In the genomic region with DNA sequence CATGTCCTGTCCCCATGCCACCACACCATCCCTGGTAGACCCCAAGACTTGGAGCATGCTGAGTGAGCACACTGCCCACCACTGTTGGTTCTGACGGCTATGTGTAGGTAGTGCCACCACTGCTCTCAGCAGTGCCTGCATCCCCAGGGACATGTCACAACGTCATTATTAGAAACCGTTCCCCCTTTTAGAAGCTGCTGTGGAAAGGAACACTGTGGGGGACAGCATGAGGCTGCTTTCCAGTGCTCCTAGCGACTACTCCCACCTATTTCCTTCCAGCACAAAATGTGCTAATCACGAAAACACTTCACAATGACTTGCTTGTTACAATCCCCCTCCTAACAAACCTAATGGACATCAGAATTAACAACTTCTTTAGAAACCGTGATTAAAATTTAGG, we compare ENCODE assay signal across 27 mouse cellular contexts. TPM values are rescaled to one million over a fixed set of nuclear protein-coding genes. Genes with fewer than 3 reads are reported as not detected.
DNase-seq lines count a peak whose midpoint lies in the region; ATAC-seq and TF ChIP-seq lines count a peak whose summit lies in the region.
"Had no signal": no experiment of that assay in that cellular context is flagged by ENCODE, and none has a peak within 500 bp of the region (broad histone marks: within the 10 kb centered on the region; RNA-seq: fewer than 3 reads in every experiment).

No protein-coding gene starts in this region.

- 26% methylated on average over 6 of the region's 6 CpGs for WGBS in heart, postnatal 0 days

- no peak overlapping the region for H3K4me3 ChIP-seq in heart, postnatal 0 days (ENCODE audit: low read depth, low read length)
- H3K4me3 ChIP-seq: embryonic facial prominence, embryonic 12.5 days; erythroblast, embryonic 14.5 days; forebrain, embryonic 13.5 days; limb, embryonic 12.5 days; liver, embryonic 12.5 days; midbrain, embryonic 12.5 days; myocyte had no signal

- H3K36me3 ChIP-seq in heart, postnatal 0 days (replicated peaks; ENCODE audit: control insufficient read depth, insufficient read depth, low read length): no peaks in the 10 kb centered on the region
- no peaks in the 10 kb centered on the region for H3K36me3 ChIP-seq in splenic B cell, adult 2 months (ENCODE audit: control insufficient read depth, insufficient read depth, low read length, poor library complexity, severe bottlenecking)
- H3K36me3 ChIP-seq: midbrain, embryonic 12.5 days had no signal

- H3K9ac ChIP-seq in heart, postnatal 0 days (replicated peaks; ENCODE audit: low read depth, low read length): no peak overlapping the region
- H3K9ac ChIP-seq: embryonic facial prominence, embryonic 12.5 days; forebrain, embryonic 13.5 days; limb, embryonic 12.5 days; midbrain, embryonic 12.5 days had no signal

- H3K4me1 ChIP-seq in heart, postnatal 0 days (ENCODE audit: control insufficient read depth, insufficient read depth): 0 out of 2 replicates have a peak, but pooled peaks cover 26% of the 10 kb centered on the region
- H3K4me1 ChIP-seq: embryonic facial prominence, embryonic 12.5 days had no signal

- H3K27ac ChIP-seq in heart, postnatal 0 days (ENCODE audit: low read depth): peak overlapping the region; percentile 51; the same call in 1 of the 2 replicates
- H3K27ac ChIP-seq: embryonic facial prominence, embryonic 12.5 days; forebrain, embryonic 13.5 days; limb, embryonic 12.5 days; liver, embryonic 12.5 days; midbrain, embryonic 12.5 days; stomach, postnatal 0 days had no signal

- H3K4me2 ChIP-seq in heart, postnatal 0 days (ENCODE audit: low read depth, low read length): no peak overlapping the region
- H3K4me2 ChIP-seq: embryonic facial prominence, embryonic 12.5 days; forebrain, embryonic 13.5 days; limb, embryonic 12.5 days; liver, embryonic 12.5 days; midbrain, embryonic 12.5 days had no signal

- no peaks in the 10 kb centered on the region for H3K9me3 ChIP-seq in heart, postnatal 0 days (replicated peaks; ENCODE audit: control insufficient read depth, low read length)
- H3K9me3 ChIP-seq: embryonic facial prominence, embryonic 12.5 days; forebrain, embryonic 13.5 days; limb, embryonic 12.5 days; liver, embryonic 12.5 days; midbrain, embryonic 12.5 days had no signal

- no peak for TF ChIP-seq EP300 in heart, postnatal 0 days (IDR thresholded peaks at IDR 0.05; ENCODE audit: low read depth)

- no peak for ATAC-seq in heart, postnatal 0 days (ENCODE audit: insufficient read depth, low read depth)
- ATAC-seq in CD4-positive, CD25-positive, alpha-beta regulatory T cell, adult 4 months: no peak
- ATAC-seq: forebrain, embryonic 13.5 days; inflammation-experienced regulatory T-cells, adult 6 months; liver, embryonic 12.5 days had no signal

- DNase-seq in heart, postnatal 0 days (ENCODE audit: low spot score): peak; percentile 33
- DNase-seq in heart, postnatal 4 days: no peak
- DNase-seq in layer of hippocampus, adult 9-11 months: peak; percentile 49
- no peak for DNase-seq in layer of hippocampus, adult 8-10 months (ENCODE audit: low spot score in 2 of 2)
- peak; percentile 47 for DNase-seq in right cerebral cortex, adult 18-20 months
- no peak for DNase-seq in right cerebral cortex, postnatal 4 days
- peak; percentile 37 for DNase-seq in splenic B cell, adult 2 months (ENCODE audit: low read depth, low spot score)
- DNase-seq: adrenal gland, adult 8-10 months; cerebellum, adult 9-11 months; gastrocnemius, postnatal 25 days; kidney, adult 2 months; kidney, postnatal 4 days; lung, adult 2 months; lung, postnatal 36 days had no signal

- no peaks in the 10 kb centered on the region for H3K27me3 ChIP-seq in heart, postnatal 0 days (ENCODE audit: control insufficient read depth, insufficient read depth, low read length)
- no peaks in the 10 kb centered on the region for H3K27me3 ChIP-seq in splenic B cell, adult 2 months (ENCODE audit: control insufficient read depth, insufficient read depth, low read length, poor library complexity, severe bottlenecking)
- H3K27me3 ChIP-seq: embryonic facial prominence, embryonic 12.5 days; forebrain, embryonic 13.5 days; limb, embryonic 12.5 days; liver, embryonic 12.5 days; midbrain, embryonic 12.5 days had no signal

- no peak for TF ChIP-seq CTCF in heart, postnatal 0 days (IDR thresholded peaks at IDR 0.05; ENCODE audit: low read depth)

RNA-seq across cellular contexts. Expression of gene Cbl, which starts 7.9 kb away (rescaled TPM):
- total RNA-seq in heart, postnatal 0 days (2014; rRNA removed; ENCODE audit: low replicate concordance): 17.6 and 18.6 TPM in 2 replicates
- 4.3 and 5.2 TPM in 2 replicates for polyA plus RNA-seq in heart, postnatal 0 days (2015; fragmentation: Nextera tagmentation; extraction: Ambion mirVana)
- total RNA-seq in heart, postnatal 4 days (2021): 10 to 100 TPM; 28.5 to 28.8 TPM
- total RNA-seq in layer of hippocampus, adult 8-10 months (2022): 10 to 100 TPM; 58.7 to 75.3 (median 65.0) TPM
- 10 to 100 TPM; 22.7 to 23.0 TPM for polyA plus RNA-seq in CD4-positive, CD25-positive, alpha-beta regulatory T cell, adult 4 months (2017; shearing (Covaris generic))

RNA-seq across cellular contexts. Expression of gene Ccdc153, which starts 14.5 kb away (rescaled TPM):
- not detected in 2 replicates for total RNA-seq in heart, postnatal 0 days (2014; rRNA removed; ENCODE audit: low replicate concordance)
- polyA plus RNA-seq in heart, postnatal 0 days (2015; fragmentation: Nextera tagmentation; extraction: Ambion mirVana): 2.0 TPM in 1 of 2 replicates, not detected in the other
- not detected for total RNA-seq in heart, postnatal 4 days (2021)
- total RNA-seq in layer of hippocampus, adult 8-10 months (2022): 10 to 100 TPM in 1 of 4 experiments, 1 to 10 TPM in 3; 2.4 to 10.2 (median 4.0) TPM
- not detected for polyA plus RNA-seq in CD4-positive, CD25-positive, alpha-beta regulatory T cell, adult 4 months (2017; shearing (Covaris generic))
- total RNA-seq: gastrocnemius, postnatal 25 days; heart, postnatal 25 days had no signal
- polyA plus RNA-seq: embryonic facial prominence, embryonic 12.5 days; erythroblast, embryonic 14.5 days; forebrain, embryonic 13.5 days; inflammation-experienced regulatory T-cells, adult 6 months; kidney, adult 2 months; limb, embryonic 12.5 days; liver, embryonic 12.5 days; midbrain, embryonic 12.5 days; myocyte; neural tube, embryonic 14.5 days; stomach, postnatal 0 days; urinary bladder, adult 2 months had no signal

RNA-seq across cellular contexts. Expression of gene Pdzd3, which starts 25.3 kb away (rescaled TPM):
- total RNA-seq in heart, postnatal 0 days (2014; rRNA removed; ENCODE audit: low replicate concordance): not detected in 2 replicates
- 0.07 and 0.10 TPM in 2 replicates for polyA plus RNA-seq in heart, postnatal 0 days (2015; fragmentation: Nextera tagmentation; extraction: Ambion mirVana)
- total RNA-seq in heart, postnatal 4 days (2021): 1 to 10 TPM in 1 of 2 experiments, under 1 TPM in 1; 0.92 to 1.0 TPM
- total RNA-seq in layer of hippocampus, adult 8-10 months (2022): 1 to 10 TPM in 3 of 4 experiments, under 1 TPM in 1; 0.49 to 2.0 (median 1.1) TPM
- not detected for polyA plus RNA-seq in CD4-positive, CD25-positive, alpha-beta regulatory T cell, adult 4 months (2017; shearing (Covaris generic))
- polyA plus RNA-seq: erythroblast, embryonic 14.5 days; limb, embryonic 12.5 days had no signal

RNA-seq across cellular contexts. Expression of gene Nlrx1, which starts 42.4 kb away (rescaled TPM):
- total RNA-seq in heart, postnatal 0 days (2014; rRNA removed; ENCODE audit: low replicate concordance): 10.4 and 15.4 TPM in 2 replicates
- polyA plus RNA-seq in heart, postnatal 0 days (2015; fragmentation: Nextera tagmentation; extraction: Ambion mirVana): 8.9 and 10.2 TPM in 2 replicates
- total RNA-seq in heart, postnatal 4 days (2021): 10 to 100 TPM; 13.8 to 15.3 TPM
- 10 to 100 TPM in 3 of 4 experiments, 1 to 10 TPM in 1; 8.7 to 13.1 (median 10.5) TPM for total RNA-seq in layer of hippocampus, adult 8-10 months (2022)
- 1 to 10 TPM; 3.7 to 7.3 TPM for polyA plus RNA-seq in CD4-positive, CD25-positive, alpha-beta regulatory T cell, adult 4 months (2017; shearing (Covaris generic))

Comparison
In these comparisons a context has a peak if more than half of its experiments do, and no peak if none do; other contexts are left out.
1. DNase-seq: peak in heart, postnatal 0 days (single experiment), layer of hippocampus, adult 9-11 months (single experiment), right cerebral cortex, adult 18-20 months (single experiment) and splenic B cell, adult 2 months (single experiment); none in heart, postnatal 4 days (single experiment), layer of hippocampus, adult 8-10 months (0 of 2) and right cerebral cortex, postnatal 4 days (single experiment).